Mouse (Mus musculus) brain, embryonic 14.5 days (tissue): ENCODE measurements around the gene Rrp1b.

Experiments
- CTCF ChIP-seq: fragments of 200-500 bp; IDR thresholded peaks from 2 replicates; pipeline ENCODE4 v1.5.1; 2012; ENCODE audit warnings: inconsistent platforms, mild to moderate bottlenecking, moderate library complexity, borderline replicate concordance; ENCODE audit not compliant: insufficient read depth, insufficient read length; ENCODE audit errors: extremely low read depth
- POLR2A ChIP-seq: fragments of 200-500 bp; IDR thresholded peaks from 2 replicates; pipeline ENCODE4 v1.6.1; 2012; ENCODE audit warnings: mild to moderate bottlenecking, inconsistent platforms, borderline replicate concordance; ENCODE audit not compliant: poor library complexity, insufficient read depth, insufficient read length, severe bottlenecking; ENCODE audit errors: extremely low read depth

DNA sequence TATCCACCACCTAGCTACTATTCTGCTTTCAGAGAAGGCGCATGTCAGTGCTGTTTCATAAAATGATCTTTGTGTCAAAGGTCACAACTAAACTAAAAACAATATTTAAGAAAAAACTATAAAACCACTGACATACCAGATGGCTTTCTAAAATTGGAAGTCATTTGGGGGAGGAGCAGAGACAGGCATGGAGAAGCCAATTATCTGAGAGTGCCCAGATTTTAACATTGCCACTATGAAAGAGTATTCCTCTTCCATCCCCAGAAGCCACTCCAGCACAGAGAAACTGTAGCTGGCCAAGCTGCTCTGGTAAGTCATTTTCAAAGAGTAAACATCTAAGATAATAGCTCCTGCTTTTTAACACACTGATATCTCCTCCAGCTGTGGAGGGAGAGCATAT, 49.0 kb upstream of the Rrp1b start:
- no peak for TF ChIP-seq POLR2A
- no peak for TF ChIP-seq CTCF
